Mouse (Mus musculus): ENCODE results near the gene Mrgprb3.

The Mrgprb3 gene

DNA sequence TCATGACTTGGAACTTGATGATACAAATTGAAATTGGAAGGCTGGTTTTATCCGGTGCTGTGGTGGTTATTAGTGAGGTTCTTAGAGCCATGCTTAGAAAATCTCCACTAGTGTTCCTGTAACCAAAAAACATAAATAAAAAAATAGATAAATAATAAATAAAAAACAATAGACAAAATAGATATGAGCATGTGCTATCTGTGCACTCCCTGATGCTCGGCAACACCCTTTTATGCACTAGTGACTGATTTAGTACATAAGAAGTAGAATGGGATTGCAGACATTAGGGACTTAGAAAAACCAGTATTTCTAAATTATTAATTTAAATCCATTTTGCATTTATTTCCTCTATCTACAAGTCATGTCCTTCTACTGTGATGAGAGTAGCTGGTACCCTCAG, at the start of gene Mrgprb3:
Mrgprb3 (minus strand) TSS at position 101 of the 400 bp plus-strand sequence.
- no peak for DNase-seq

All from kidney, adult 9 months (tissue).